Mouse (Mus musculus) C2C12 (cell line): Measurements from ENCODE around the gene Isyna1. TPM values are rescaled to one million over a fixed set of nuclear protein-coding genes. Genes with fewer than 3 reads are reported as not detected.

Experiments used
- H3K27me3 ChIP-seq: one replicate; pipeline ENCODE4 v1.6.1; 2011; ENCODE audit not compliant: control insufficient read depth, insufficient read depth, insufficient read length
- H3K36me3 ChIP-seq: one replicate; pipeline ENCODE4 v1.6.1; 2011; ENCODE audit not compliant: control insufficient read depth, insufficient read depth
- H3K4me3 ChIP-seq: one replicate; pipeline ENCODE4 v1.5.1; 2011; ENCODE audit warnings: mild to moderate bottlenecking, control low read depth; ENCODE audit not compliant: poor library complexity, insufficient read depth, severe bottlenecking
- H3K79me2 ChIP-seq: one replicate; pipeline ENCODE4 v1.6.1; 2011; ENCODE audit not compliant: control insufficient read depth, insufficient read depth
- H3K79me3 ChIP-seq: one replicate; pipeline ENCODE4 v1.6.1; 2011; ENCODE audit warnings: low read depth, control low read depth
- H3ac ChIP-seq: one replicate; pipeline ENCODE3; 2011; ENCODE audit warnings: low read depth; ENCODE audit not compliant: control insufficient read depth, insufficient read length
- CEBPB ChIP-seq: IDR thresholded peaks from one replicate; pipeline ENCODE4 v1.6.1; 2011; ENCODE audit warnings: low read depth, mild to moderate bottlenecking, control low read depth, moderate library complexity
- CTCF ChIP-seq: IDR thresholded peaks from one replicate; pipeline ENCODE4 v1.5.1; 2011; ENCODE audit not compliant: control insufficient read depth, insufficient read depth, insufficient read length
- FOSL1 ChIP-seq: IDR thresholded peaks from one replicate; pipeline ENCODE4 v1.8.0; 2011; ENCODE audit warnings: mild to moderate bottlenecking, low read length; ENCODE audit not compliant: poor library complexity, insufficient read depth, severe bottlenecking
- MAX ChIP-seq: IDR thresholded peaks from one replicate; pipeline ENCODE4 v1.6.1; 2011; ENCODE audit warnings: mild to moderate bottlenecking, control low read depth
- MYOD1 ChIP-seq: IDR thresholded peaks from one replicate; pipeline ENCODE4 v1.6.1; 2011; ENCODE audit warnings: low read depth; ENCODE audit not compliant: control insufficient read depth, insufficient read length
- MYOG ChIP-seq: IDR thresholded peaks from one replicate; pipeline ENCODE4 v1.6.1; 2011; ENCODE audit not compliant: control insufficient read depth, insufficient read length; ENCODE audit errors: extremely low read depth
- USF1 ChIP-seq: IDR thresholded peaks from one replicate; pipeline ENCODE4 v1.6.1; 2011; ENCODE audit warnings: low read depth, mild to moderate bottlenecking, control low read depth, moderate library complexity
- polyA plus RNA-seq: library from polyadenylated mRNA; unstranded; fragments of >200 nt; fragmentation: generic; extraction: Trizol; gene quantifications from one replicate; pipeline ENCODE4 v1.2.1, GENCODE M21; 2012; ENCODE audit warnings: missing spikeins

The Isyna1 gene
- polyA plus RNA-seq, 1 experiment: 78.6 TPM

GRCm38 (mm10) chr8:70638752-70639151 is 44.6 kb downstream of the Isyna1 start:
- no peak for TF ChIP-seq MYOD1
- TF ChIP-seq CEBPB: no peak
- no peak for TF ChIP-seq USF1
- TF ChIP-seq MAX: no peak
- TF ChIP-seq CTCF: no peak
- TF ChIP-seq FOSL1: no peak
- Histone ChIP-seq H3K79me2 (no peaks in the 10 kb centered on the region), H3ac (no peak overlapping the region), H3K79me3 (no peaks in the 10 kb centered on the region), H3K27me3 (no peaks in the 10 kb centered on the region), H3K4me3 (no peak overlapping the region), H3K36me3 (no peaks in the 10 kb centered on the region)

DNA sequence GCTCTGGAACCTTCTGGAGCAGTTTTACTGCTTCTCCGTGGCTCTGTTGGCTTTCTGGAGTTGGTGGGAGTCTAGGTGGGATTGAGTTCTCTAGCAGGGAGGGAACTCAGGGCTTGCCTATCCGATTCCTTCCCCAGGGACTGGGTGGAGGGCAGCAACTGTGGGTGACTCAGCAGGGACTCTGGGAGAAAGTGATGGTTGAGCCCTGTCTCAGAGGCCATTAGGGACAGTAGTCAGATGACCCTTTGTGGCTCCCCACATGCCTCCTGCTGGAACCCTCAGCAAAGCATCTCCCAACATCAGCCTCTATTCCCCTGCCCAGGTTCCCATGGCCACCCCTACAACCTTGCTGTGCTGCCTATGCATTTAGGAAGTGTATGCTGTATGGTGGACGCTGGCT is 48.8 kb downstream of the Isyna1 start:
- Histone ChIP-seq H3K79me3 (no peaks in the 10 kb centered on the region), H3K36me3 (no peaks in the 10 kb centered on the region), H3K27me3 (no peaks in the 10 kb centered on the region), H3K4me3 (no peak overlapping the region), H3ac (peak overlapping the region; percentile 54), H3K79me2 (no peaks in the 10 kb centered on the region)
- peak; percentile 74 for TF ChIP-seq FOSL1
- peak; percentile 84 for TF ChIP-seq MYOD1
- TF ChIP-seq CEBPB: no peak
- peak; percentile 70 for TF ChIP-seq MAX
- peak; percentile 59 for TF ChIP-seq USF1

- Histone ChIP-seq H3K36me3 (no peaks in the 10 kb centered on the region), H3K79me3 (no peaks in the 10 kb centered on the region), H3K27me3 (no peaks in the 10 kb centered on the region), H3K79me2 (no peaks in the 10 kb centered on the region), H3K4me3 (no peak overlapping the region), H3ac (no peak overlapping the region)
- TF ChIP-seq MAX (no peak), FOSL1 (no peak), MYOG (no peak), USF1 (no peak), MYOD1 (no peak), CTCF (no peak), CEBPB (no peak)
Measured at GRCm38 (mm10) chr8:70644065-70644464, 49.9 kb downstream of the Isyna1 start.

- Histone ChIP-seq H3K79me3 (no peaks in the 10 kb centered on the region), H3K27me3 (no peaks in the 10 kb centered on the region), H3K79me2 (no peaks in the 10 kb centered on the region), H3K4me3 (no peak overlapping the region), H3K36me3 (peaks cover 12% of the 10 kb centered on the region), H3ac (no peak overlapping the region)
- TF ChIP-seq USF1 (no peak), MYOD1 (no peak), MYOG (no peak), CEBPB (no peak), FOSL1 (no peak), MAX (no peak), CTCF (no peak)
Measured at GRCm38 (mm10) chr8:70645501-70646224, 51.5 kb downstream of the Isyna1 start.

DNA sequence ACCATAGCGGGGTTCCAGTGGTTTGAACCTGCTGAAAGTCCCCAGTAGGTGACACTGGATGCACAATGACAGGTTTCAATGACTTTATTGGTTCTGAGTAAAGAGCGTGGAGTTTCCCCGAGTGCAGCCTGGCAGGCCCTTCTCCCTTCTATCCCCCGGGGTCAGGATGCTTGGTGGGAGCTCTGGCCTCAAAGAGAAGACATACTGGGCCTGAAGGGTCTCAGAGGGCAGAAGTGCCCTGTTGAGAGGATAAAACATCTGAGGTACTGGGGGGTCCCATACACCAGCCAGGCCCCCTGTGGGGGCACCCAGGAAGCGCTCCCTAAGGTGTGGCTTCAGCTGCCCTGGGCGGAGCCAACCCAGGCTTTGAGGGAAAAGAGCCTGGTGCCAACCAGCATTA is 52.2 kb downstream of the Isyna1 start:
- Histone ChIP-seq H3K27me3 (no peaks in the 10 kb centered on the region), H3K79me3 (no peaks in the 10 kb centered on the region), H3K4me3 (no peak overlapping the region), H3K79me2 (no peaks in the 10 kb centered on the region), H3ac (no peak overlapping the region), H3K36me3 (peaks cover 19% of the 10 kb centered on the region)
- TF ChIP-seq CTCF (no peak), MAX (no peak), MYOD1 (no peak), MYOG (no peak), USF1 (no peak), CEBPB (no peak), FOSL1 (no peak)

DNA sequence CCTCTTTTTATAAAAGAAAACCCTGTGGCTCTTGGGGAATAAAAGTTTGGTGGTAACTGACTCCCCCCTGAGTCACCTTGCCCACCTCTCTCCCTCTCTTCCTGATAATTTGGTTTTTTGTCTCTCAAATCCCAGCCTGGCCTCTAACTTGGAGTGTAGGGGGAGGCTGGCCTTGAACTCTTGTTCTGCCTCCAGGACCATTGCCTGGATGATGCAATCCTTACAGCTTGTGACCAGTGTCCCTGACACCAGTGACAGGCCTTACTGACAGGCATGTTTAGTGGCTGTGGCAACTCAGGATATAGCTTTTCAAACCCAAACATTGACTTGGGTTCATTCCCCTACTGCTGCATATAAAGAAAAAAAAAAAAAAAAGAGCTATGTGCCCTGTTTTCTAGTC is 52.6 kb downstream of the Isyna1 start:
- H3ac ChIP-seq: no peak overlapping the region
- H3K4me3 ChIP-seq: no peak overlapping the region
- TF ChIP-seq MAX (no peak), CTCF (no peak), CEBPB (peak; percentile 64), MYOD1 (no peak), USF1 (no peak)
- no peaks in the 10 kb centered on the region for H3K27me3 ChIP-seq
- H3K36me3 ChIP-seq: peaks cover 22% of the 10 kb centered on the region
- H3K79me2 ChIP-seq: no peaks in the 10 kb centered on the region
- no peaks in the 10 kb centered on the region for H3K79me3 ChIP-seq

Other genes starting within 250 kb of the Isyna1 start
- gene Upf1, start 241.1 kb upstream of the Isyna1 start, polyA plus RNA-seq: 47.2 TPM
- 0.20 TPM for gene Comp, start 220.8 kb upstream of the Isyna1 start, polyA plus RNA-seq
- gene Crtc1, start 154.8 kb upstream of the Isyna1 start, polyA plus RNA-seq: 11.7 TPM
- gene Klhl26, start 117.4 kb upstream of the Isyna1 start, polyA plus RNA-seq: 34.4 TPM
- gene Tmem59l, start 107.0 kb upstream of the Isyna1 start, polyA plus RNA-seq: 0.36 TPM
- gene Crlf1, start 101.2 kb upstream of the Isyna1 start, polyA plus RNA-seq: 294 TPM
- gene Rex1bd, start 87.6 kb upstream of the Isyna1 start, polyA plus RNA-seq: 199 TPM
- 1,556 TPM for gene Uba52, start 83.6 kb upstream of the Isyna1 start, polyA plus RNA-seq
- 256 TPM for gene Fkbp8, start 66.6 kb upstream of the Isyna1 start, polyA plus RNA-seq
- gene Kxd1, start 66.4 kb upstream of the Isyna1 start, polyA plus RNA-seq: 47.5 TPM
- gene Ell, start 54.9 kb upstream of the Isyna1 start, polyA plus RNA-seq: 12.3 TPM
- 193 TPM for gene Ssbp4, start 14.5 kb downstream of the Isyna1 start, polyA plus RNA-seq
- gene Lrrc25, start 21.8 kb downstream of the Isyna1 start, polyA plus RNA-seq: not detected
- 20.9 TPM for gene Gdf15, start 38.1 kb downstream of the Isyna1 start, polyA plus RNA-seq
- gene Pgpep1, start 66.0 kb downstream of the Isyna1 start, polyA plus RNA-seq: 34.9 TPM
- gene Lsm4, start 78.9 kb downstream of the Isyna1 start, polyA plus RNA-seq: 300 TPM
- gene Jund, start 104.6 kb downstream of the Isyna1 start, polyA plus RNA-seq: 128 TPM
- gene Iqcn, start 109.1 kb downstream of the Isyna1 start, polyA plus RNA-seq: 0.01 TPM
- gene Gm3336, start 124.2 kb downstream of the Isyna1 start, polyA plus RNA-seq: not detected
- gene Pde4c, start 129.3 kb downstream of the Isyna1 start, polyA plus RNA-seq: 0.01 TPM
- gene Rab3a, start 160.3 kb downstream of the Isyna1 start, polyA plus RNA-seq: 14.4 TPM
- 86.8 TPM for gene Mpv17l2, start 166.6 kb downstream of the Isyna1 start, polyA plus RNA-seq
- 71.7 TPM for gene Pik3r2, start 182.3 kb downstream of the Isyna1 start, polyA plus RNA-seq
- 32.5 TPM for gene Mast3, start 210.7 kb downstream of the Isyna1 start, polyA plus RNA-seq
- gene Il12rb1, start 214.1 kb downstream of the Isyna1 start, polyA plus RNA-seq: 29.3 TPM
- 4.4 TPM for gene Arrdc2, start 245.3 kb downstream of the Isyna1 start, polyA plus RNA-seq